Mouse (Mus musculus): ENCODE measurements around the gene Rnf7.

DNA sequence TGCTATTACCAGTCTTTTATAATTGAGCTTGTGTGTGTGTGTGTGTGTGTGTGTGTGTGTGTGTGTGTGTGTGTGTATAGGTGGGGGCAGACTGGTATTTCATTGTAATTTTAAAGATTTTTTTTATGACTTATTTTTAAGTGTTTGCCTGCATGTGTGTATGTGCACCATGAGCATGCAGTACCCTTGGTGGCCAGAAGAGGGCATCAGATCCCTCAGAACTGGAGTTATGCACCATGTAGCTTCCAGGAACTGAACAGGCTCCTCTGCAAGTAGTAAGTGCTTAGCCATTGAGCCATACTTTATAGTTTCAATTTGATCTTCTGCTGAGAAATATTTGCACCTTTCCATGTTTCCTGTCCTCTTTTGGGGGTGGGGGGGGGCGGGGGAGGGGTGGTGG, 16.9 kb downstream of the Rnf7 start:
- TF ChIP-seq CTCF (IDR thresholded peaks at IDR 0.05; ENCODE audit: insufficient read depth, low read depth, low read length) (no peak), POLR2A (IDR thresholded peaks at IDR 0.05; ENCODE audit: insufficient read depth, low read depth, low read length) (no peak)
